Mouse (Mus musculus) midbrain, embryonic 10.5 days (tissue): ENCODE measurements at regions not wholly inside any gene's neighbourhood (a gene's known extent, or its start where the extent isn't known, plus 50 kb on each side); places are given as distances from the start of the nearest gene placed in this dataset.

ENCODE experiments used
- DNase-seq: peaks from one replicate; pipeline ENCODE4 v3.0.0-alpha.2; 2017; ENCODE audit warnings: low spot score
- H3K27ac ChIP-seq: fragments of 300-500 bp; sonication (generic); replicated peaks from 2 replicates; pipeline ENCODE4 v1.5.1; 2016; ENCODE audit warnings: mild to moderate bottlenecking
- H3K27me3 ChIP-seq: fragments of 300-500 bp; sonication (generic); 2 replicates; pipeline ENCODE4 v1.6.1; 2016; ENCODE audit warnings: low read depth, mild to moderate bottlenecking; ENCODE audit not compliant: poor library complexity, severe bottlenecking
- H3K36me3 ChIP-seq: fragments of 300-500 bp; sonication (generic); 2 replicates; pipeline ENCODE4 v1.6.1; 2016; ENCODE audit warnings: mild to moderate bottlenecking, moderate library complexity
- H3K4me1 ChIP-seq: fragments of 300-500 bp; sonication (generic); 2 replicates; pipeline ENCODE4 v1.6.1; 2016
- H3K4me3 ChIP-seq: fragments of 300-500 bp; sonication (generic); 2 replicates; pipeline ENCODE4 v1.5.1; 2016; ENCODE audit warnings: mild to moderate bottlenecking, moderate library complexity
- H3K9me3 ChIP-seq: fragments of 300-500 bp; sonication (generic); replicated peaks from 2 replicates; pipeline ENCODE4 v1.6.1; 2016; ENCODE audit warnings: mild to moderate bottlenecking
- WGBS: fragments of 180-500 bp; shearing (Covaris S2); methylation state at CpG from one replicate; pipeline ENCODE4 v1.1.7; 2016; 5-methylcytosine and 5-hydroxymethylcytosine counted together

- H3K27me3 ChIP-seq, result no peaks in the 10 kb centered on the region
- H3K4me1 ChIP-seq, result no peaks in the 10 kb centered on the region
- H3K27ac ChIP-seq, result no peak overlapping the region
- H3K36me3 ChIP-seq, result no peaks in the 10 kb centered on the region
- DNase-seq, result no peak
- H3K4me3 ChIP-seq, result no peak overlapping the region
- no peaks in the 10 kb centered on the region for H3K9me3 ChIP-seq
- WGBS, result 94% methylated on average over 7 of the region's 7 CpGs
These were observed 102.1 kb upstream of the Rap1b start for GRCm38 (mm10) chr10:117947911-117948310.

- no peaks in the 10 kb centered on the region for H3K4me1 ChIP-seq
- DNase-seq, result no peak
- no peaks in the 10 kb centered on the region for H3K36me3 ChIP-seq
- H3K4me3 ChIP-seq, result no peak overlapping the region
- H3K27me3 ChIP-seq, result no peaks in the 10 kb centered on the region
- no peaks in the 10 kb centered on the region for H3K9me3 ChIP-seq
- 83% methylated on average over 26 of the region's 26 CpGs for WGBS
- no peak overlapping the region for H3K27ac ChIP-seq
These were observed 106.5 kb upstream of the Rap1b start for GRCm38 (mm10) chr10:117952116-117953025.

DNA sequence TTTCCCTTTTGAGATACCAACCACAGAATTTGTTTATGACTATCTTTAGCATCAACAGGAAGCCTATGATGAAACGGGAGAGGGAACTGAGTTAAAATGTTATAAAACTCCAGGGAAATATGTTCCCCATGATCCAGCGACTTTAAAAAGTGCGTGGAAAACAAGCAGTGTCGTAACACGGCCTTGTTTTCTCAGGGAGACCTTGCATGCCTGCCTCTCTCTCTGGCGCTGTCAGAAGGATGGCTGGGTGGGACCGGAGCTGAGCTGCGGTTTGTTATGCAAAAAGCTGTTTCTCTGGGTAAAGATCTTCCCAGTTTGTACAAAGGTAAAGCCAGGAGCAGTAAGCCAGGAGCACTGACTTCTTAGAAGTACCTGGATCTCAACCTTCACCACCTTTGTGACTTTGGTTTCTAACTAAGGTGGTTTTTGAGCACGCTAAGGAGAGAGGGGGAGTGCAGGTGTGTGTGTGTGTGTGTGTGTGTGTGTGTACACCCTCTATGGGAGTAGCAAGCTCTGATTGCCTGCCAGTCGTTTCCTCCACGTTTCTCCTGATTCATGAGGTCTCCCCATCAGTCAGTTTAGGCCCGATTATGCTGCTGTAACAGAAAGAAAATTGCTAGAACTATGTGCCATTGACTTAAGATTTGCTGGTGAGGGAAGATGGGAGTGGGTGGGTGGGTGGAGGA lies 107.3 kb upstream of the Rap1b start:
- H3K36me3 ChIP-seq, result no peaks in the 10 kb centered on the region

DNA sequence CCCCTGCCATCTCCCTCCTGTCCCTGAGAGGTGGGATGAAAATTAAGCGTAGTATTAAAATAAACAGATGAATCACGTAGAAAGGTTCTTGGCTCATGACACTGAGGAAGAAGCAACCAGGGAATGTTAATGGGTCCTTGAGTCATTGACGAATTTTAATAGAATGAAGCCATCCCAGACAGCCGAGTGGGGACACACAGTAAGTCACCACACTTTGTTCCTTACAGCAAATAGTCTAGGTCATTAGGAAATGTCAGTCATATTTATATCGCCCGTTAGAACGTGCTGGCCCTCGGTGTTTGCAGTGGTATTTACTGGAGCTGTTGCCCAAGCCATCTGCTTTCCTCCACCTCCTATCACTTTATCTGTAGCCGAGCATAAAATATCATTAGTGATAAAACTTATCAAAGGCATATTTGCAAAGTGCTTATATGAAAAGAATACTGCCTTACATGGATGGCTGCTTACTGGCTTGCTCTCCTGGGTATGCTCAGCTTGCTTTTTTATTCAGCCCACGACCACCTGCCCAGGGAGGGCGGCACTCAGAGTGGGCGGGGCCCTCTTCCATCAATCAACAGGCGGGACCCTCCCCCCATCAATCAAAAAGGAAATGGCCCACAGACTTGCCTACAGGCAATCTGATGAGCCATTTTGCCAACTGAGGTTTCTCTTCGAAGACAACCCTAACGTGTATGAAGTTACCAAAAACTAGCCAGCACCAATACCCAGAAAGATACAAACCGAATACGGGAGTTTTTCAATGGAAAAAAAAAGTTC lies 110.5 kb upstream of the Rap1b start:
- no peak overlapping the region for H3K4me3 ChIP-seq
- no peaks in the 10 kb centered on the region for H3K9me3 ChIP-seq
- no peaks in the 10 kb centered on the region for H3K4me1 ChIP-seq
- no peak overlapping the region for H3K27ac ChIP-seq
- 90% methylated on average over 17 of the region's 17 CpGs for WGBS
- H3K36me3 ChIP-seq, result no peaks in the 10 kb centered on the region
- no peaks in the 10 kb centered on the region for H3K27me3 ChIP-seq
- no peak for DNase-seq

More for the DNA sequence above, 107.3 kb upstream of the Rap1b start:
- DNase-seq, result no peak
- Histone ChIP-seq H3K27ac (no peak overlapping the region), H3K9me3 (no peaks in the 10 kb centered on the region), H3K4me1 (no peaks in the 10 kb centered on the region), H3K4me3 (no peak overlapping the region), H3K27me3 (no peaks in the 10 kb centered on the region)
- WGBS, result 27% methylated on average over 12 of the region's 12 CpGs

- Histone ChIP-seq H3K27me3 (no peaks in the 10 kb centered on the region), H3K36me3 (no peaks in the 10 kb centered on the region), H3K4me3 (no peak overlapping the region), H3K4me1 (no peaks in the 10 kb centered on the region), H3K9me3 (no peaks in the 10 kb centered on the region), H3K27ac (no peak overlapping the region)
- no peak for DNase-seq
- WGBS, result 80% methylated on average over 6 of the region's 6 CpGs
These were observed 128.9 kb upstream of the Rap1b start for GRCm38 (mm10) chr10:117974706-117975105.

DNA sequence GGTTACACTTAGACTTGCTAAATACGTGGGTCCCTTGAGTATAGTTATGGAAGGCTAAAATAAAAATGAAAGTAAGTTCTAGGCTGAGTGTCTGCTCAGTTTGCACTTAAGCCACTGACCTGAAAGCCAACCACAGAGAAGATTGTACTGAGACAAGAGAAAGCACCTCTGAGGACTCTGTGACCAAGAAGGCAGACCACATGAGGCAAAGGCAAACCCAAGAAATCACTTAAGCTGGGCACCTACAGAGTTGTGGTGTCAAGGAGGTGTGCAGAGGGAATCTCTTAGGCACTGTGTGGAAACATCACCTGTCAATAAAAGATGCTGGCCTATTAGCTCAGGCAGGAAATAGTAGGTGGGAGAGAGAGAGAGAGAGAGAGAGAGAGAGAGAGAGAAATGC lies 129.6 kb upstream of the Rap1b start:
- no peak for DNase-seq
- Histone ChIP-seq H3K4me1 (no peaks in the 10 kb centered on the region), H3K9me3 (no peaks in the 10 kb centered on the region), H3K4me3 (no peak overlapping the region), H3K27ac (no peak overlapping the region), H3K36me3 (no peaks in the 10 kb centered on the region), H3K27me3 (no peaks in the 10 kb centered on the region)
- 92% methylated on average over 1 of the region's 1 CpGs for WGBS

DNA sequence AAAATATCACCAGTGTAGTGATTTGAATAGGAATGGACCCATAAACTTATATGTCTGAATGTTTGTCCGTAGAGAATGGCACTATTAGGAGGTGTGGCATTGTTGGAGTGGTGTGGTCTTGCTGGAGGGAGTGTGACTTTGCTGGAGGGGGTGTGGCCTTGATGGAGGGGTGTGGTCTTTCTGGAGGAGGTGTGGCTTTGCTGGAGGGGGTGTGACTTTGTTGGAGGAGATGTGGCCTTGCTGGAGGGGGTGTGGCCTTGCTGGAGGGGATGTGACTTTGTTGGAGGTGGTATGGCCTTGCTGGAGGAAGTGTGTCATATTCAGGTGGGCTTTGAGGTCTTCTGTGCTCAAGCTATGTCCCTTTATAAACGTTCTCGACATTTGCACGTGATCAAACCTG lies 133.3 kb upstream of the Rap1b start:
- no peak for DNase-seq
- H3K4me3 ChIP-seq, result no peak overlapping the region
- no peaks in the 10 kb centered on the region for H3K36me3 ChIP-seq
- peaks cover 4% of the 10 kb centered on the region; the same call in 1 of the 2 replicates for H3K4me1 ChIP-seq
- H3K27me3 ChIP-seq, result no peaks in the 10 kb centered on the region
- H3K9me3 ChIP-seq, result no peaks in the 10 kb centered on the region
- no peak overlapping the region for H3K27ac ChIP-seq
- 91% methylated on average over 4 of the region's 4 CpGs for WGBS

GRCm38 (mm10) chr10:117982611-117983210 lies 136.9 kb upstream of the Rap1b start:
- Histone ChIP-seq H3K27ac (no peak overlapping the region), H3K4me1 (peaks cover 4% of the 10 kb centered on the region; the same call in 1 of the 2 replicates), H3K27me3 (no peaks in the 10 kb centered on the region), H3K4me3 (no peak overlapping the region), H3K9me3 (no peaks in the 10 kb centered on the region), H3K36me3 (no peaks in the 10 kb centered on the region)
- no peak for DNase-seq
- WGBS, result 58% methylated on average over 8 of the region's 8 CpGs

- DNase-seq, result no peak
- H3K9me3 ChIP-seq, result no peaks in the 10 kb centered on the region
- 85% methylated on average over 8 of the region's 8 CpGs for WGBS
- peaks cover 4% of the 10 kb centered on the region; the same call in 1 of the 2 replicates for H3K4me1 ChIP-seq
- no peak overlapping the region for H3K4me3 ChIP-seq
- H3K27me3 ChIP-seq, result no peaks in the 10 kb centered on the region
- no peaks in the 10 kb centered on the region for H3K36me3 ChIP-seq
- no peak overlapping the region for H3K27ac ChIP-seq
These were observed 137.4 kb upstream of the Rap1b start for GRCm38 (mm10) chr10:117983271-117983670.

DNA sequence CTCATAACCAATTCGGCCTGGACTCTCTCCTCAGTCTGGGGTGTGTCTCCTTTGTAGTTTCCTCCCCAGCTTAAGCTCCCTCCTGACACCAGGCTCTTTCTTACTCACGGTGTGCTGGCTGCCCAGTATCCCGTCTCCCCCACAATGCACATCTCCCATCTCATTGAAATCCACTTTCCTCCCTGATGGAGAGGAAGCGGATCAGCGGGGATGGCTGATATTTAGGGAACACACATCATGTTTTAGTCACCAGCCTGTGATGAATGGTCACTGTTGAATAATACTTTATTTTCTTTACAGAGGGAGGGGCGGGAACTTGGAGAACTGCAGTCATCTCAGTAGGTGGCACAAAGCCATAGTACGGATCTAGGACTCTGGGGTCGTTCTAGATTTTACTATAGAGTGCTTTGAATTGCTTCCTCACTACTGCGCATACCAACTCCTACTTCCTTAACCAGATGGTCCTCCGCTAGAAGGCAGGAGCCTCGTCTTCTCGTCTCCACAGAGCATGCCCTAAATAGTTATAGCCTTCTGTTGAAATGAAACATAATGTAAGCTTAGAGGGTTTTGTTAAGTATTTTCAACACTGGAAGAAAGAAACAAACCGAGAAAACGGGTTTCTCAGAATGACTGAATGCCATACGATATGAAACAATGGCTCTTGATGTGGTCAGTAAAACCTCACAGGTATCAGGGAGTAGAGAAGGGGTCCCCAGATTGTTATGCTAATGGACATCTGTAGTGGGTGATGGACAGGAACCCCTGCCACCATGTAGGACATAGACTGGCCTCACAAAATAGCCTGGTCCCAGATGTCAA lies 139.2 kb upstream of the Rap1b start:
- no peaks in the 10 kb centered on the region; the same call in 1 of the 2 replicates for H3K9me3 ChIP-seq
- no peak overlapping the region for H3K27ac ChIP-seq
- H3K27me3 ChIP-seq, result no peaks in the 10 kb centered on the region
- no peak overlapping the region for H3K4me3 ChIP-seq
- 84% methylated on average over 15 of the region's 15 CpGs for WGBS
- no peaks in the 10 kb centered on the region for H3K36me3 ChIP-seq
- DNase-seq, result no peak
- H3K4me1 ChIP-seq, result peaks cover 4% of the 10 kb centered on the region; the same call in 1 of the 2 replicates

DNA sequence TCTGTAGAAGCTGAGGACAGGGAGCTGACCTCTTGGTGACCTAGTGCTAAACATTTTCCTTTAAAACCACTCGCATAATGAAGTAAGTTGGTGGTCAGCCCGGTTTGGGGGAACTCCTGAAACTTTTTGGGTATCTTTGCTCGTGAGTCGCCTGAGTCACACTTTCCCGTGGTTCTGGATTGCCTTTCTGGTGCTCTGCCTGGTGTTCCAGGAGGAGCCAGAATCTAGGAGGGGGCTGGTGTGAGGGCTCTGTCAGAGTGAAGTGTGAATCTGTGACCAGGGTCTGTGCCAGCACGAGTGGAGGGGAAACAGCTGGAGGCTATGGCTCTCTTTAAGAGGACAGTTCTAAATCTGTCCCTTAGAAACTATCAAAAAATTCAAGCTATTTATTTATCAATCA lies 141.8 kb upstream of the Rap1b start:
- no peaks in the 10 kb centered on the region for H3K36me3 ChIP-seq
- no peaks in the 10 kb centered on the region for H3K4me1 ChIP-seq
- DNase-seq, result no peak
- H3K4me3 ChIP-seq, result no peak overlapping the region
- H3K9me3 ChIP-seq, result no peaks in the 10 kb centered on the region; the same call in 1 of the 2 replicates
- WGBS, result 81% methylated on average over 6 of the region's 6 CpGs
- peaks cover 7% of the 10 kb centered on the region for H3K27me3 ChIP-seq
- no peak overlapping the region for H3K27ac ChIP-seq
